Mouse (Mus musculus) C3H10T1/2 (cell line): ENCODE data around the gene 4930474N05Rik. TPM values are rescaled to one million over a fixed set of nuclear protein-coding genes. Genes with fewer than 3 reads are reported as not detected.

Source experiments
- polyA plus RNA-seq, 2 experiments: library from polyadenylated mRNA; unstranded; fragments of >200 nt; fragmentation: generic; extraction: Trizol; gene quantifications; one replicate each; pipeline ENCODE4 v1.2.1; 2012; ENCODE audit warnings: missing spikeins in 2 of 2

4930474N05Rik gene
- not detected for polyA plus RNA-seq

GRCm38 (mm10) chr14:36094617-36095016, at the start of gene 4930474N05Rik:
Gene 4930474N05Rik (plus strand): TSS chr14:36094917.

